Mouse (Mus musculus) stomach, embryonic 14.5 days (tissue): ENCODE measurements around the gene Krt14. TPM values are rescaled to one million over a fixed set of nuclear protein-coding genes. Genes with fewer than 3 reads are reported as not detected.

ENCODE experiments used
- ATAC-seq: fragments of 200-750 bp; cut with Nextera tagmentation; 2 replicates; pipeline ENCODE4 v1.8.0; 2017; ENCODE audit warnings: low read depth, moderate TSS enrichment; ENCODE audit not compliant: insufficient number of reproducible peaks, insufficient read depth, low FRiP score
- H3K27ac ChIP-seq: fragments of 300-500 bp; sonication (generic); 2 replicates; pipeline ENCODE4 v1.5.1; 2014; ENCODE audit warnings: mild to moderate bottlenecking, low read length, moderate library complexity, mixed read lengths
- H3K27me3 ChIP-seq: fragments of 300-500 bp; sonication (generic); 2 replicates; pipeline ENCODE4 v1.6.1; 2014; ENCODE audit warnings: low read length, control low read depth, mixed read lengths; ENCODE audit not compliant: control insufficient read depth, insufficient read depth
- H3K36me3 ChIP-seq: fragments of 300-500 bp; sonication (generic); 2 replicates; pipeline ENCODE4 v1.6.1; 2014; ENCODE audit warnings: mild to moderate bottlenecking, control low read depth, low read length, moderate library complexity, mixed read lengths; ENCODE audit not compliant: control insufficient read depth, insufficient read depth
- H3K4me1 ChIP-seq: fragments of 300-500 bp; sonication (generic); 2 replicates; pipeline ENCODE4 v1.6.1; 2014; ENCODE audit warnings: low read length, control low read depth, mixed read lengths; ENCODE audit not compliant: control insufficient read depth, insufficient read depth
- H3K4me2 ChIP-seq: fragments of 300-500 bp; sonication (generic); replicated peaks from 2 replicates; pipeline ENCODE4 v1.6.1; 2014; ENCODE audit warnings: low read depth, low read length, control low read depth
- H3K4me3 ChIP-seq: fragments of 300-500 bp; sonication (generic); 2 replicates; pipeline ENCODE4 v1.5.1; 2014; ENCODE audit warnings: low read depth, low read length, control low read depth
- H3K9ac ChIP-seq: fragments of 300-500 bp; sonication (generic); replicated peaks from 2 replicates; pipeline ENCODE4 v1.6.1; 2014; ENCODE audit warnings: low read depth, mild to moderate bottlenecking, control low read depth, low read length, moderate library complexity, mixed read lengths
- H3K9me3 ChIP-seq: fragments of 300-500 bp; sonication (generic); 2 replicates; pipeline ENCODE4 v1.6.1; 2016; ENCODE audit warnings: low read depth, low read length, control low read depth; ENCODE audit not compliant: control insufficient read depth
- WGBS: fragments of 180-500 bp; shearing (Covaris S2); extraction: QIAGEN DNeasy Blood & Tissue Kit; methylation state at CpG from one replicate; pipeline ENCODE4 v1.1.7; 2014; 5-methylcytosine and 5-hydroxymethylcytosine counted together
- polyA plus RNA-seq: library from polyadenylated mRNA; unstranded; fragments of >200 nt; fragmentation: Nextera tagmentation; extraction: Ambion mirVana; gene quantifications from 2 replicates; pipeline ENCODE4 v1.2.1, GENCODE M21; 2014

Krt14 gene
- polyA plus RNA-seq, 1 experiment from 2014 or later: 4.8 TPM

DNA sequence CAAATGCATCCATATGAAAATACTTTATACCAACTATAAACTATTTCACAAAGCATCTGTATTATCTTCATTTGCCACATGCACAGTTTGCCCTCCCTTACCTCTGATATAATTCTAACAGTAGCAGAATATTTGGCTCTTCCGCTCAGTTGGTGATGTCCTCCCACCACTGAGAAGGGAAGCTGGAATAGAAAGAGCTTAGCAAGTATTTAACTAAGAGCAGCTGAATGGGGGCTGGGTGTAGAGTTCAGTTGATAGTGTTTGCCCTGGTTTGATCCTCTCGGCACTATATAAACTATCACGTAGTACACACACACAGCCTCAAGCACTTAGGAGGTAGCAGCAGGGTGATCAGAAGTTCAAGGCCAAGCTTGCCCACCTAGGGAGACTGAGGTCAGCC is 28.1 kb downstream of the Krt14 start:
- H3K4me2 ChIP-seq: no peak overlapping the region
- H3K9ac ChIP-seq: no peak overlapping the region
- H3K9me3 ChIP-seq: no peaks in the 10 kb centered on the region
- H3K4me1 ChIP-seq: no peaks in the 10 kb centered on the region
- H3K27me3 ChIP-seq: no peaks in the 10 kb centered on the region
- no peaks in the 10 kb centered on the region for H3K36me3 ChIP-seq
- no peak overlapping the region for H3K4me3 ChIP-seq
- WGBS: 38% methylated on average over 3 of the region's 3 CpGs
- ATAC-seq: no peak
- no peak overlapping the region for H3K27ac ChIP-seq

DNA sequence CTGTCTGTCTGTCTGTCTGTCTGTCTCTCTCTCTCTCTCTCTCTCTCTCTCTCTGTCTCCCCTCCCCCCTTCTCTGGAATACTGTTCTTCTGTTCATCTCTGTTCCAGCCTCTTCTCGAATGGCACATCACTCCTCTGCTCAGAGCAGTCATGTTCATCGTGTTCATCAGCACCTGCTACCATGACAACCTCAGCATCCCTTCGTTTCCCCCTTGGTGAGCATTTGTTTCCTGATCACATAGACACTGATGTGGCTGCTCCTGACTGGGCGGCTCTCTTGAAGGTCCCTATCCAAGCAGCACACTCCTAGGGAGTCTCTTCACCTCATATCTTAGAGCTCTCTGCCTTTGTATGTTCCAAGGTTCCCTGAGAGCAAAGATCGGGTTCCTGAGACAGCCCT is 29.0 kb downstream of the Krt14 start:
- 81% methylated on average over 5 of the region's 5 CpGs for WGBS
- H3K4me3 ChIP-seq: no peak overlapping the region
- H3K4me2 ChIP-seq: no peak overlapping the region
- no peak overlapping the region for H3K9ac ChIP-seq
- no peak for ATAC-seq
- H3K9me3 ChIP-seq: no peaks in the 10 kb centered on the region
- H3K27ac ChIP-seq: no peak overlapping the region
- H3K36me3 ChIP-seq: no peaks in the 10 kb centered on the region
- no peaks in the 10 kb centered on the region for H3K27me3 ChIP-seq
- H3K4me1 ChIP-seq: no peaks in the 10 kb centered on the region

GRCm38 (mm10) chr11:100176791-100177190 is 30.6 kb downstream of the Krt14 start:
- 49% methylated on average over 9 of the region's 9 CpGs for WGBS
- no peak overlapping the region for H3K4me2 ChIP-seq
- no peak overlapping the region for H3K4me3 ChIP-seq
- no peaks in the 10 kb centered on the region for H3K9me3 ChIP-seq
- H3K9ac ChIP-seq: no peak overlapping the region
- no peak overlapping the region for H3K27ac ChIP-seq
- H3K36me3 ChIP-seq: no peaks in the 10 kb centered on the region
- H3K4me1 ChIP-seq: no peaks in the 10 kb centered on the region
- H3K27me3 ChIP-seq: no peaks in the 10 kb centered on the region
- ATAC-seq: no peak

DNA sequence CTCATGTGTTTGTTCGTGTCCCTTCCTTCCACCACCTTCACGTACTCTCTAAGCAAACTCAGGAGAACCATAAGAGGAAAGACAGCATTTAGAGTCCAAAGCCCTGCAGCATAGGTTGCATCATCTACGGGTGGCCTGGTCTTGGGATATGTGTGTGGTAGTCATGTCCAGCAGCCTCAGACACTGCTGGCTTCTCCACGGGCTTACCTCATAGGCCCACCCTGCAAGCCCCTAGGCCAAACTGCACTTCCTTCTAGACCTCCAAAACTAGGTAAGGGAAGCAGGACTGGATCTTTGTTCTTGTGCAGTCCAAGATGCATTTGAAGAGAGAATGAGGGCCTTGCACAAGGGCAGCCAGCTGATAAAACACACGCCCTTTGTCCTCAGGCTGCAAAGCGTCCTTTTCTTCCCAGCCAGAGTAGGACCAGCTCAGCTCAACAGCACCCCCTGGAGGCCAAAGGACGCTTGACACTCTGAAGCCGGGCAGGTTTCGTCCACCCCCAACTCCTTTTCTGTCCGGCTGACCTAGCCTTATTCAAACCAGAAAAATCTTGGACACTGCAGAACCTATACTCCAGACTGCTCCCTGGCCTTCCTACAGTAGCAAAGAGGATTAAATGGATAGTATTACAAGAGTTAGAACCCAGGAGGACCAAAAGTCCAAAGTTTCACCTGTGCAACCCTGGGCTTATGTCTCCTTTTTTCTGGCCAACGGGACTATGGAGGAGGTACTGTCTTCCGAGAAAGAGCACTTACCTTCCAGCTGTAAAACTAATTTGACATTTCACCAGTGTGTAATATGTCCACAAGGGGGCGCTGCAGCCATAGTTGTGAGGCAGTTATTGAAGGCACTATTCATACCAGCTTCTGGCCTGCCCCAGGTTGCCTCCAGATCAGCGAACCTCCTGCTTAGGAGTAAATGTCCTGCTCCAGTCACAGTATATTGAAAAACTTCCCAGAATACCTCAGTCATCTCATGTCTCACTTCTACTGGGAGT is 38.3 kb downstream of the Krt14 start:
- no peak overlapping the region for H3K4me3 ChIP-seq
- 26% methylated on average over 14 of the region's 14 CpGs for WGBS
- no peaks in the 10 kb centered on the region for H3K36me3 ChIP-seq
- no peak overlapping the region for H3K4me2 ChIP-seq
- H3K9me3 ChIP-seq: no peaks in the 10 kb centered on the region
- no peaks in the 10 kb centered on the region for H3K27me3 ChIP-seq
- ATAC-seq: no peak
- H3K4me1 ChIP-seq: peaks cover 3% of the 10 kb centered on the region
- no peak overlapping the region for H3K9ac ChIP-seq
- H3K27ac ChIP-seq: peak overlapping the region; percentile 75

DNA sequence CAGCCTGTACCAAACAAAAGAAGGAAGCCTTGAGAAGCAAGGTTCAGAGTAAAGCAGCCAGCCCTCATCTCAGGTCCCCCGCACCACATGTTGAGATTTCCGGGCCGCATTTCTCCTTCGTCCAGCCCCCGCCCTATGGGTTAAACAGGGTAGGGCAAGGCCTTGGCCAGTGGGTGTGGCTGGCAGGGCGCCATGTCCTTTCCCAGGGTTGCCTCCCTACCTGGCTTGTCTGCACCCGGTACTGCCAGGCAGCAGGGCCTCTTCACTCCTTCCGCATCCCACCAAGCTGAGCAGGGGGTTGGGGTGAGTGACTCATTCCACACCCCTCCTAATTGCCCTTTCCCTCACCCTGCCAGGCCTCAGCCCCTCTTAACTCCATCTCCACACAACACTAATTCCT is 39.3 kb downstream of the Krt14 start:
- Histone ChIP-seq H3K36me3 (no peaks in the 10 kb centered on the region), H3K27me3 (no peaks in the 10 kb centered on the region), H3K9me3 (no peaks in the 10 kb centered on the region), H3K4me3 (no peak overlapping the region), H3K27ac (peak overlapping the region; percentile 75), H3K9ac (no peak overlapping the region), H3K4me1 (peaks cover 4% of the 10 kb centered on the region), H3K4me2 (no peak overlapping the region)
- peak; percentile 77 for ATAC-seq
- 49% methylated on average over 8 of the region's 8 CpGs for WGBS

- H3K9ac ChIP-seq: no peak overlapping the region
- H3K27me3 ChIP-seq: no peaks in the 10 kb centered on the region
- no peak for ATAC-seq
- no peak overlapping the region for H3K4me2 ChIP-seq
- 0 out of 2 replicates have a peak overlapping the region, but pooled peaks have one; percentile 35 for H3K27ac ChIP-seq
- peaks cover 4% of the 10 kb centered on the region for H3K4me1 ChIP-seq
- no peak overlapping the region for H3K4me3 ChIP-seq
- H3K9me3 ChIP-seq: no peaks in the 10 kb centered on the region
- 36% methylated on average over 7 of the region's 7 CpGs for WGBS
- H3K36me3 ChIP-seq: no peaks in the 10 kb centered on the region
Measured at GRCm38 (mm10) chr11:100164392-100164791, 43.0 kb downstream of the Krt14 start.

DNA sequence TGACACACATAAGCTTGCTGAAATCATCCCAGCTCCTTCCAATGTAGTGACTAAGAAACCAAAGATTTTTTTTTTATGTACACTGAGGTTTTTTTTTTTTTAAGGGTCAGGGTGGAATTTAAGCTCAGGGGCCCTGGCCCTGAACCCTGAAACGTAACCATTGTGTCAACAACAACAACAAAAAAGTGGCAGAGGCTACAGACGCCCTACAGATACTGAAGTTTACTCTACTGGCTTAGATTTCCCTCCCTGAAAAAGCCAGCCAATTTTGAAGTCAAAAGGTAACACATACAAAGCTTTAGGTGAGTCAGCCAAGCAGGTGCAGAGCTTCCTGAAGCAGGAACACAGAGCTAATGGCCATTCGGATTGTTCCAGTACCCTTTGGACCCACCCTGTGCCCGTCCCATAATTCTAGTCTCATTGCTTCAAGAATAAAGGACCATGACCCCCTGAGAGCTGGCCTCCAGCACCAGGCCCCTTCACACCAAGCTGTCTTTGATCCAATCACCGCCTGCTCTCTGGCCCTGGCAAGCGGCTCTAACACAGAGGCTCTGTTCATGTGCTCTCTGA is 49.4 kb downstream of the Krt14 start:
- ATAC-seq: peak; percentile 69; the same call in 1 of the 2 replicates
- H3K36me3 ChIP-seq: no peaks in the 10 kb centered on the region
- H3K4me2 ChIP-seq: no peak overlapping the region
- H3K9me3 ChIP-seq: no peaks in the 10 kb centered on the region
- 49% methylated on average over 6 of the region's 6 CpGs for WGBS
- H3K4me1 ChIP-seq: peaks cover 8% of the 10 kb centered on the region; the same call in 1 of the 2 replicates
- peak overlapping the region; percentile 75 for H3K27ac ChIP-seq
- no peaks in the 10 kb centered on the region for H3K27me3 ChIP-seq
- H3K4me3 ChIP-seq: no peak overlapping the region
- H3K9ac ChIP-seq: no peak overlapping the region

DNA sequence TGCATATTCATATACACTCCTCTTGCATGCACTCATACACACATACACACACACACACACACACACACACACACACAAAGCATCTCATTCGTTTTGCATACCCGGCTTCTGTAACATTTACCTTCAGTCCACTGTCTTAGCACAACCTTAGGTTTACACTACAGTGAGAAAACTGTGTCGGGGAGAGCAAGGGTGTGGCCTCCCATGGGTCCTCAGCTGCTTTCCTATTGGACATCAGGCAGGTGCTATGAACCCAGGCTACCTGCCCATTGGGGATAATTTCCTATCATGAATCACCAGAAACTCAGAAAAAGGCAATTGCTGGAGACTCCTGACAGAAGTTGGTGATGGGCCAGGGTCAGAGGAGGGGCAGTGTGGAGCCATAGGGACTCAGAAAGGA is 50.0 kb downstream of the Krt14 start:
- ATAC-seq: no peak
- Histone ChIP-seq H3K4me1 (peaks cover 8% of the 10 kb centered on the region; the same call in 1 of the 2 replicates), H3K36me3 (no peaks in the 10 kb centered on the region), H3K9ac (no peak overlapping the region), H3K4me2 (no peak overlapping the region), H3K27ac (peak overlapping the region; percentile 57), H3K4me3 (no peak overlapping the region), H3K9me3 (no peaks in the 10 kb centered on the region), H3K27me3 (no peaks in the 10 kb centered on the region)
- 65% methylated on average over 3 of the region's 3 CpGs for WGBS
